Mouse (Mus musculus): ENCODE results near the gene Spty2d1. TPM values are rescaled to one million over a fixed set of nuclear protein-coding genes. Genes with fewer than 3 reads are reported as not detected.
"Not testable (repeated sequence)": the region's sequence is repeated elsewhere in the genome, so short reads cannot be mapped to it uniquely, and the experiment has no call there.

Gene Spty2d1
- polyA plus RNA-seq, 1 experiment from 2014 or later = 14.7 TPM

DNA sequence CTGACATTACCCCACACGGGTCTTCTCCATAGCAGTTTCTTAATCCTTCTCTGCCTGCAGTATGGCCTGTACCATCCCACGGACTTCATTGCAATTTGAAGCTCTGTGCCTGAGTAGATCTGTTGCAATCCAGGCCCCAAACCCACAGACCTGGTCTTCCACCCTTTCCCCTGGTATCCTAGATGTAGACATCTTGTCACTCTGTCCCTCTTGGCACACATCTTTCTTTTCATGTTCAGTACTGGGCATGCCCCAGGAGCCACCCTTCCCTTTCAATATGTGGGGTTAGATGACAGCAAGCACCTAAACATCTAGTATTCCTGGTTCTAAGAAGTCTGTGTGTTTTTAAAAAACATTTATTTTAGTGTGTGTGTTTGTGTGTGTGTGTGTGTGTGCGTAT lies 33.5 kb upstream of the Spty2d1 start:
- no peak overlapping the region for H3K4me3 ChIP-seq
- no peak overlapping the region; the same call in 1 of the 2 replicates for H3K9ac ChIP-seq
- H3K4me1 ChIP-seq = peaks cover 3% of the 10 kb centered on the region; the same call in 1 of the 2 replicates
- no peak overlapping the region for H3K4me2 ChIP-seq (replicated peaks)
- no peaks in the 10 kb centered on the region for H3K9me3 ChIP-seq (replicated peaks)
- no peaks in the 10 kb centered on the region for H3K27me3 ChIP-seq
- 94% methylated on average over 3 of the region's 3 CpGs for WGBS
- H3K27ac ChIP-seq = no peak overlapping the region
- no peak for ATAC-seq (ENCODE audit: low FRiP score)
- H3K36me3 ChIP-seq = no peaks in the 10 kb centered on the region

DNA sequence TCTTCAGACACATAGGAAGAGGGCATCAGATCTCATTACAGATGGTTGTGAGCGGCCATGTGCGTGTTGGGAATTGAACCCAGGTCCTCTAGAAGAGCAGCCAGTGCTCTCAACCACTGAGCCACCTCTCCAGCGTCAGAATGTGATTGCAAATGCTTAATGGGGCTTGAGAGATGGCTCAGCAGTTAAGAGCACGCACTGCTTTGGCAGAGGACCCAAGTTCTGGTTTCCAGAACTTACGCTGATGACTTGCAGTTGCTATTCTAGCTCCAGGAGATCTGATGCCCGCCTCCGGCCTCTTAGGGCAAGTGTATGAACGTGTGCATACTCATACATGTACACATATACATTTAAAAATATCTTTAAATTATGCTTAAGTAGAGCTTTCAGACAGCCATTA lies 27.2 kb upstream of the Spty2d1 start:
- Histone ChIP-seq H3K4me3 (no peak overlapping the region), H3K9ac (no peak overlapping the region), H3K4me1 (no peaks in the 10 kb centered on the region), H3K27me3 (no peaks in the 10 kb centered on the region), H3K27ac (no peak overlapping the region), H3K9me3 (replicated peaks) (no peaks in the 10 kb centered on the region), H3K4me2 (replicated peaks) (no peak overlapping the region), H3K36me3 (no peaks in the 10 kb centered on the region)
- no peak for ATAC-seq (ENCODE audit: low FRiP score)
- WGBS = 77% methylated on average over 8 of the region's 8 CpGs

DNA sequence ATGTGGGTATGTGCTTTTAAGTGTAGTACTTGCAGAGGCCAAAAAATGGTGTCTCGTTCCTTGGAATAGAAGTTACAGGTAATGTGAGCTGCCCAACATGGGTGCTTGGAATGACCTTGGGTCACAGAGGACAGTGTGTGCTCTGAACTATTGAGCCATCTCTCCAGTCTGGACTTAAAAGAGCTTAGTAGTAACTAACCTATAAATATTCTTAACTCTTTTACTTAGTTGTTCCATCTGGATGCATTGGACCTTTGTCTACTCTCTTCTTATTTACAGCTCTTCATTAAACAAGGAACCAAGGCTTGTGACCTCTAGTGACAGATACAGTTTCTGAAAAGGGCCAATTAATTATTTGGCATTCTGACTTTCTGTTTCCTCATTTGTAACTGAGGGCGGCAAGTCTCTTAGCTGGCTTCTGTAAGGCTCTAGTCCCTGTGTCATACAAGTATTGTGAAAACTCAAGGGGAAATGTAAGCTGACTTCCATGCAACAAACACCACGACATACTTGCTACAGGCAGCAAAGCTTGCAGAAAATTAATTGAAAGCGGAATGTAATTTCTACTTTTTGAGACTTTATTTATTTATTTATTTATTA lies 26.7 kb upstream of the Spty2d1 start:
- no peak overlapping the region for H3K27ac ChIP-seq
- no peak overlapping the region for H3K4me3 ChIP-seq
- WGBS = 81% methylated on average over 4 of the region's 4 CpGs
- H3K9me3 ChIP-seq (replicated peaks) = no peaks in the 10 kb centered on the region
- H3K9ac ChIP-seq = no peak overlapping the region
- no peaks in the 10 kb centered on the region for H3K4me1 ChIP-seq
- H3K27me3 ChIP-seq = no peaks in the 10 kb centered on the region
- H3K4me2 ChIP-seq (replicated peaks) = no peak overlapping the region
- no peak for ATAC-seq (ENCODE audit: low FRiP score)
- H3K36me3 ChIP-seq = no peaks in the 10 kb centered on the region

GRCm38 (mm10) chr7:47031371-47031770 lies 23.2 kb upstream of the Spty2d1 start:
- Histone ChIP-seq H3K9ac (no peak overlapping the region), H3K36me3 (no peaks in the 10 kb centered on the region), H3K4me2 (replicated peaks) (no peak overlapping the region), H3K9me3 (replicated peaks) (no peaks in the 10 kb centered on the region), H3K4me3 (no peak overlapping the region), H3K27me3 (no peaks in the 10 kb centered on the region), H3K27ac (no peak overlapping the region), H3K4me1 (no peaks in the 10 kb centered on the region)
- ATAC-seq (ENCODE audit: low FRiP score) = no peak
- WGBS = 71% methylated on average over 4 of the region's 4 CpGs

DNA sequence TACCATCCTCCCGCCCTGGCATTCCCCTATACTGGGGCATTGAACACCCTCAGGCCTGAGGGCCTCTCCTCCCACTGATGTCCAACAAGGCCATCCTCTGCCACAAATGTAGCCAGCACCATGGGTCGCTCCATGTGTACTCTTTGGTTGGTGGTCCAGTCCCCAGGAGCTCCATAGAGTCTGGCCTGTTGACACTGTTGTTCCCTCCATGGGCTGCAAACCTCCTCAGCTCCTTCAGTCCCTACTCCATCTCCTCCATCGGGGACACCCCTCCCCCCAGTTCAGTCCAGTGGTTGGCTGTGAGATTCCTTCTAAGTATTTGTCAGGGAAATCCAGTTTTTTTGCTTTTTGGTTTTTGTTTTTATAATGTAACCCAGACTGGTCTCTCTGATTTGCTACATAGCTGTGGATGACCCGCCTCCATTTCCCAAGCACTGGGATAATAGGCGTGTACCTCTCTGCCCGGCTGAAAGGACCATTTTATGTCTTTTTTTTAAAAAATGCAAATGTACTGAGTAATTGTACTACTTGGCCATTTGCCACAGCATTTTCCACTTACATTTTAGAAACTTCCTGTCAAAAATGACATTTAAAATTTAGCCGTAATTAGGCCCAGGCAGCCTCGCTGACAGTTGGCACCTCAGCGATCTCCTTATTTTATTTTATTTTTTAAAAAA lies 22.4 kb upstream of the Spty2d1 start:
- ATAC-seq (ENCODE audit: low FRiP score) = no peak
- 85% methylated on average over 9 of the region's 9 CpGs for WGBS
- H3K9ac ChIP-seq = no peak overlapping the region
- no peak overlapping the region for H3K4me3 ChIP-seq
- no peaks in the 10 kb centered on the region for H3K27me3 ChIP-seq
- no peak overlapping the region for H3K4me2 ChIP-seq (replicated peaks)
- no peaks in the 10 kb centered on the region for H3K36me3 ChIP-seq
- no peaks in the 10 kb centered on the region for H3K4me1 ChIP-seq
- H3K9me3 ChIP-seq (replicated peaks) = no peaks in the 10 kb centered on the region
- no peak overlapping the region for H3K27ac ChIP-seq

DNA sequence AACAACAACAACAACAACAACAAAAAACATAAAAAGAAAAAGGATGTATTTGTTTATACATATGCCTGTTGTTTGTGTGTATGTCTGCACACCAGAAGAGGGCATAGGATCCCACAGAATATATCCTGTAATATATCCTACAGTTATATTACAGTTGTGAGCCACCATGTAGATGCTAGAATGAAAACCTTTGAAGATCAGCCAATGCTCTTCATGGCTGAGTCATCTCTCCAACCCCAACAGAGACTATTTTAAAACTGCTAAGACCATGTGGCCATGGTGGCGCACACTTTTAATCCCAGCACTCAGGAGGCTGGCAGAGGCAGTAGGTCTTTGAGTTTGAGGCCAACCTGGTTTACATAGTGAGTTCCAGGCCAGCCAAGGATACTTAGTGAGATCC lies 19.3 kb upstream of the Spty2d1 start:
- Histone ChIP-seq H3K9ac (no peak overlapping the region), H3K4me1 (no peaks in the 10 kb centered on the region), H3K36me3 (no peaks in the 10 kb centered on the region), H3K4me3 (no peak overlapping the region), H3K27ac (no peak overlapping the region), H3K27me3 (no peaks in the 10 kb centered on the region), H3K9me3 (replicated peaks) (no peaks in the 10 kb centered on the region), H3K4me2 (replicated peaks) (no peak overlapping the region)
- WGBS = 81% methylated on average over 1 of the region's 1 CpGs
- ATAC-seq (ENCODE audit: low FRiP score) = no peak

DNA sequence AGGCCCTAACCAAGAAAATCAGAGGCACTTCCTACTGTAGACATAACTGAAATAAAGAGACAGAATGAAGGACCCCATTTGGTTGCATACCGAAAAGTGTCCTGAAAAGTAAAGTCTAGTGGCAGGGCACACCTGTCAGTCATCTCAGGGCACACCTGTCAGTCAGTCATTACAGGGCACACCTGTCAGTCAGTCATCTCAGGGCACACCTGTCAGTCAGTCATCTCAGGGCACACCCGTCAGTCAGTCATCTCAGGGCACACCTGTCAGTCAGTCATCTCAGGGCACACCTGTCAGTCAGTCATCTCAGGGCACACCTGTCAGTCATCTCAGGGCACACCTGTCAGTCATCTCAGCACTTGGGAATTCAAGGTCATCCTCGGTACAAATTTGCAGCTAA lies 18.7 kb upstream of the Spty2d1 start:
- WGBS = 91% methylated on average over 3 of the region's 3 CpGs
- not testable (repeated sequence) for H3K9ac ChIP-seq; H3K4me3 ChIP-seq; H3K27ac ChIP-seq; H3K27me3 ChIP-seq; H3K4me1 ChIP-seq; H3K36me3 ChIP-seq; H3K4me2 ChIP-seq (replicated peaks); H3K9me3 ChIP-seq (replicated peaks); ATAC-seq (ENCODE audit: low FRiP score)

GRCm38 (mm10) chr7:47025429-47025828 lies 17.2 kb upstream of the Spty2d1 start:
- H3K9ac ChIP-seq = no peak overlapping the region
- H3K4me2 ChIP-seq (replicated peaks) = no peak overlapping the region
- no peaks in the 10 kb centered on the region for H3K36me3 ChIP-seq
- no peak for ATAC-seq (ENCODE audit: low FRiP score)
- no peak overlapping the region for H3K4me3 ChIP-seq
- H3K9me3 ChIP-seq (replicated peaks) = no peaks in the 10 kb centered on the region
- WGBS = 80% methylated on average over 9 of the region's 9 CpGs
- H3K27me3 ChIP-seq = 0 out of 2 replicates have a peak, but pooled peaks cover 6% of the 10 kb centered on the region
- no peaks in the 10 kb centered on the region for H3K4me1 ChIP-seq
- no peak overlapping the region for H3K27ac ChIP-seq

GRCm38 (mm10) chr7:47024454-47024853 lies 16.2 kb upstream of the Spty2d1 start:
- Histone ChIP-seq H3K9me3 (replicated peaks) (no peaks in the 10 kb centered on the region), H3K4me3 (no peak overlapping the region), H3K27ac (no peak overlapping the region), H3K9ac (no peak overlapping the region), H3K27me3 (0 out of 2 replicates have a peak, but pooled peaks cover 7% of the 10 kb centered on the region), H3K36me3 (no peaks in the 10 kb centered on the region), H3K4me2 (replicated peaks) (no peak overlapping the region), H3K4me1 (no peaks in the 10 kb centered on the region)
- ATAC-seq (ENCODE audit: low FRiP score) = no peak
- WGBS = 88% methylated on average over 7 of the region's 7 CpGs

GRCm38 (mm10) chr7:47023530-47023929 lies 15.3 kb upstream of the Spty2d1 start:
- Histone ChIP-seq H3K9me3 (replicated peaks) (no peaks in the 10 kb centered on the region), H3K27ac (no peak overlapping the region), H3K4me2 (replicated peaks) (no peak overlapping the region), H3K4me1 (no peaks in the 10 kb centered on the region), H3K4me3 (no peak overlapping the region), H3K9ac (no peak overlapping the region), H3K27me3 (0 out of 2 replicates have a peak, but pooled peaks cover 7% of the 10 kb centered on the region), H3K36me3 (no peaks in the 10 kb centered on the region)
- no peak for ATAC-seq (ENCODE audit: low FRiP score)
- WGBS = 19% methylated on average over 6 of the region's 6 CpGs

- Histone ChIP-seq H3K4me2 (replicated peaks) (no peak overlapping the region), H3K4me1 (no peaks in the 10 kb centered on the region), H3K9ac (no peak overlapping the region), H3K27me3 (0 out of 2 replicates have a peak, but pooled peaks cover 7% of the 10 kb centered on the region), H3K4me3 (no peak overlapping the region), H3K9me3 (replicated peaks) (no peaks in the 10 kb centered on the region), H3K36me3 (no peaks in the 10 kb centered on the region), H3K27ac (no peak overlapping the region)
- WGBS = 75% methylated on average over 8 of the region's 8 CpGs
- ATAC-seq (ENCODE audit: low FRiP score) = no peak
These were observed 14.3 kb upstream of the Spty2d1 start for GRCm38 (mm10) chr7:47022482-47022881.

GRCm38 (mm10) chr7:47020956-47021355 lies 12.7 kb upstream of the Spty2d1 start:
- no peaks in the 10 kb centered on the region for H3K36me3 ChIP-seq
- H3K9ac ChIP-seq = no peak overlapping the region
- H3K4me3 ChIP-seq = no peak overlapping the region
- ATAC-seq (ENCODE audit: low FRiP score) = no peak
- H3K27me3 ChIP-seq = 0 out of 2 replicates have a peak, but pooled peaks cover 7% of the 10 kb centered on the region
- H3K9me3 ChIP-seq (replicated peaks) = no peaks in the 10 kb centered on the region
- 17% methylated on average over 8 of the region's 8 CpGs for WGBS
- H3K27ac ChIP-seq = no peak overlapping the region
- H3K4me2 ChIP-seq (replicated peaks) = no peak overlapping the region
- no peaks in the 10 kb centered on the region for H3K4me1 ChIP-seq

- peaks cover 5% of the 10 kb centered on the region for H3K4me1 ChIP-seq
- 0 out of 2 replicates have a peak, but pooled peaks cover 7% of the 10 kb centered on the region for H3K27me3 ChIP-seq
- ATAC-seq (ENCODE audit: low FRiP score) = no peak
- 74% methylated on average over 5 of the region's 5 CpGs for WGBS
- no peak overlapping the region for H3K4me3 ChIP-seq
- no peak overlapping the region for H3K9ac ChIP-seq
- H3K36me3 ChIP-seq = no peaks in the 10 kb centered on the region
- H3K4me2 ChIP-seq (replicated peaks) = no peak overlapping the region
- no peak overlapping the region for H3K27ac ChIP-seq
- no peaks in the 10 kb centered on the region for H3K9me3 ChIP-seq (replicated peaks)
These were observed 11.4 kb upstream of the Spty2d1 start for GRCm38 (mm10) chr7:47019641-47020040.

Data from hindbrain, embryonic 12.5 days (tissue).